13 mouse cellular contexts compared by ENCODE assay signal in genomic region chr14:47989315-47989714, GRCm38 (mm10).
DNase-seq lines count a peak whose midpoint lies in the region; ATAC-seq and TF ChIP-seq lines count a peak whose summit lies in the region.
"Had no signal": no experiment of that assay in that cellular context is flagged by ENCODE, and none has a peak within 500 bp of the region (broad histone marks: within the 10 kb centered on the region; RNA-seq: fewer than 3 reads in every experiment).

No protein-coding gene starts in this region.

- WGBS in forebrain, postnatal 0 days = 13% methylated on average over 5 of the region's 5 CpGs

- no peak overlapping the region for H3K9ac ChIP-seq in forebrain, postnatal 0 days
- H3K9ac ChIP-seq: liver, embryonic 14.5 days had no signal

- H3K27ac ChIP-seq in forebrain, postnatal 0 days (ENCODE audit: low read depth, low read length) = no peak overlapping the region
- H3K27ac ChIP-seq: liver, embryonic 14.5 days had no signal

- 0 out of 2 replicates have a peak, but pooled peaks have one; percentile 6 for TF ChIP-seq CTCF in forebrain, postnatal 0 days (IDR thresholded peaks at IDR 0.05; ENCODE audit: low read depth)

- H3K36me3 ChIP-seq in forebrain, postnatal 0 days (ENCODE audit: insufficient read depth) = no peaks in the 10 kb centered on the region

- intact Hi-C loops in heart, postnatal 14 days (cut with DNase I) = no loop called here
- intact Hi-C loops in left cerebral cortex, postnatal 36 days (cut with DNase I) = no loop called here

- H3K4me2 ChIP-seq in forebrain, postnatal 0 days (ENCODE audit: low read depth) = no peak overlapping the region

- no peaks in the 10 kb centered on the region for H3K27me3 ChIP-seq in forebrain, postnatal 0 days (ENCODE audit: insufficient read depth, low read length)

- no peaks in the 10 kb centered on the region for H3K9me3 ChIP-seq in forebrain, postnatal 0 days (ENCODE audit: low read length)

- H3K4me1 ChIP-seq in forebrain, postnatal 0 days (ENCODE audit: insufficient read depth) = no peaks in the 10 kb centered on the region; the same call in 1 of the 2 replicates

- H3K4me3 ChIP-seq in forebrain, postnatal 0 days (ENCODE audit: low read depth, low read length) = no peak overlapping the region

- peak; percentile 26 for DNase-seq in cerebellum, adult 11-12 months
- no peak for DNase-seq in cerebellum, adult 11 months
- DNase-seq in kidney, postnatal 14 days = peak; percentile 21
- DNase-seq in kidney, adult 11 months = no peak
- DNase-seq in adrenal gland, postnatal 25 days = peak; percentile 26
- DNase-seq in forebrain, postnatal 0 days = peak; percentile 60
- DNase-seq in heart, postnatal 14 days = no peak
- no peak for DNase-seq in left cerebral cortex, postnatal 36 days (ENCODE audit: low spot score in 2 of 2)
- DNase-seq: heart, postnatal 10 days; kidney, adult 9 months; lung, postnatal 36 days; thymus, adult 18-20 months had no signal

- peak; percentile 67 for ATAC-seq in forebrain, postnatal 0 days

Comparison
In these comparisons a context has a peak if more than half of its experiments do, and no peak if none do; other contexts are left out.
1. DNase-seq: peak in cerebellum, adult 11-12 months (single experiment), kidney, postnatal 14 days (single experiment), adrenal gland, postnatal 25 days (single experiment) and forebrain, postnatal 0 days (single experiment); none in cerebellum, adult 11 months (single experiment), kidney, adult 11 months (single experiment), heart, postnatal 14 days (0 of 2) and left cerebral cortex, postnatal 36 days (0 of 2).